Mouse (Mus musculus) ES-E14 (cell line): ENCODE results near the gene Cdc42. TPM values are rescaled to one million over a fixed set of nuclear protein-coding genes. Genes with fewer than 3 reads are reported as not detected.

Experiments used
- DNase-seq: peaks from one replicate; pipeline ENCODE4 v3.0.0-alpha.2; 2013; ENCODE audit warnings: low read depth, low spot score
- H3K27ac ChIP-seq: 2 replicates; pipeline ENCODE4 v1.5.1; 2012; ENCODE audit warnings: low read depth, mild to moderate bottlenecking, low read length, moderate library complexity, mixed read lengths; ENCODE audit not compliant: poor library complexity, insufficient read depth, severe bottlenecking
- H3K36me3 ChIP-seq: 2 replicates; pipeline ENCODE4 v1.6.1; 2012; ENCODE audit warnings: mild to moderate bottlenecking, low read length, moderate library complexity, mixed read lengths; ENCODE audit not compliant: control insufficient read depth, poor library complexity, insufficient read depth, severe bottlenecking
- H3K4me1 ChIP-seq, 2 experiments: fragments of 150-350 bp in 1 of 2; sonication (generic) in 1 of 2; 2 replicates each; pipeline ENCODE4 v1.6.1; 2012; ENCODE audit warnings: low read length in 2 of 2, mild to moderate bottlenecking in 1 of 2, mixed read lengths in 1 of 2; ENCODE audit not compliant: control insufficient read depth in 2 of 2, insufficient read depth in 2 of 2, poor library complexity in 1 of 2
- H3K4me3 ChIP-seq, 2 experiments: fragments of 150-350 bp in 1 of 2; sonication (generic) in 1 of 2; 2 replicates each; pipeline ENCODE4 v1.5.1; 2012; ENCODE audit warnings: low read length in 2 of 2, low read depth in 1 of 2, mild to moderate bottlenecking in 1 of 2, mixed read lengths in 1 of 2; ENCODE audit not compliant: insufficient read depth in 1 of 2, poor library complexity in 1 of 2, severe bottlenecking in 1 of 2
- H3K9ac ChIP-seq: 2 replicates; pipeline ENCODE4 v1.6.1; 2012; ENCODE audit warnings: low read depth, mild to moderate bottlenecking, low read length, mixed read lengths; ENCODE audit not compliant: poor library complexity, insufficient read depth, severe bottlenecking
- H3K9me3 ChIP-seq: fragments of 150-350 bp; sonication (generic); 2 replicates; pipeline ENCODE4 v1.6.1; 2012; ENCODE audit warnings: low read depth, mild to moderate bottlenecking, low read length; ENCODE audit not compliant: control insufficient read depth, insufficient read depth
- CHD2 ChIP-seq: IDR thresholded peaks from 2 replicates; pipeline ENCODE4 v1.6.1; 2014; ENCODE audit warnings: mild to moderate bottlenecking, low read depth, low read length, inconsistent platforms
- HCFC1 ChIP-seq: IDR thresholded peaks from 2 replicates; pipeline ENCODE4 v1.6.1; 2012; ENCODE audit warnings: low read length, inconsistent platforms, borderline replicate concordance; ENCODE audit not compliant: insufficient read depth
- MAFK ChIP-seq: IDR thresholded peaks from 2 replicates; pipeline ENCODE4 v1.6.1; 2014; ENCODE audit warnings: mild to moderate bottlenecking, low read depth, low read length, inconsistent platforms; ENCODE audit not compliant: insufficient read depth
- ZC3H11A ChIP-seq: IDR thresholded peaks from 2 replicates; pipeline ENCODE4 v1.6.1; 2012; ENCODE audit warnings: low read depth, mild to moderate bottlenecking, inconsistent platforms, low read length, borderline replicate concordance
- ZNF384 ChIP-seq: IDR thresholded peaks from 2 replicates; pipeline ENCODE4 v1.6.1; 2012; ENCODE audit warnings: low read depth, low read length, inconsistent platforms
- in situ Hi-C, 2 experiments: fragments of 600-800 bp; cut with MboI; formaldehyde crosslinking; loops; one replicate each; pipeline ENCODE4 v1.15.1; 2025; ENCODE audit warnings: low sequenced_read_pairs in 2 of 2, inconsistent platforms in 1 of 2; ENCODE audit not compliant: unreplicated experiment in 2 of 2
- total RNA-seq: library from RNA; depleted of rRNA; stranded (reverse); fragments of 300-350 nt; gene quantifications from 2 replicates; pipeline ENCODE4 v1.2.3, GENCODE M21; 2012

Cdc42 gene
- total RNA-seq, 1 experiment: 189 TPM

DNA sequence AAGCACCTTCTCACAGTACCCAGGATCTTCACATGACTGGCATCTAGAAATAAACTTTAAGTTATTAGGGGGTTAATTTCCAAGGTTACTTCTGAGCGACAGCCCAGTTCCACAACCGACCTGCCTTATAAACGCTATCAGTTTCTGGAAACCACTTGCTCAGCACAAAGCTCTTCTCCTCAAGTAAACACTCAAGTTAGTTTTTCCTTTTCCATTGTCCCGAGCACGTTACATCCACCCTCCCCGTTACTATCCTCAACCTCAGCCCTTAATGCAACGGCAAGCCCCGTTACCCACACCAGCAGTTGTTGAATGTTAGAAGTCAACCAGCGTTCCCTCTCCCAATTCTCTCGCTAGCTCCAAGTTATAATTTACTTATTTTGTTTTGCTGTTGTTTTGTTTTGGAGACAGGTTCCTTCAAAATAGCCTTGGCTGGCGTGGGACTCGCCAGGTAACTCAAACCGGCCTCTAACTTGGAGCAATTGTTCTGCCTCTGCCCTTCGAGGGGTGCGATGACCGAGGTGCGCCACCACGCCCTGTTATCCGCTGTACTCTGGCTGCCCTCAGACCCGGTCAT is 30.1 kb upstream of the Cdc42 start:
- Histone ChIP-seq H3K9me3 (no peaks in the 10 kb centered on the region), H3K4me1 (no peaks in the 10 kb centered on the region; a peak in 1 of 4 replicates), H3K9ac (peak overlapping the region; percentile 95), H3K36me3 (no peaks in the 10 kb centered on the region), H3K4me3 (peak overlapping the region; percentile 91 to 92), H3K27ac (peak overlapping the region; percentile 72)
- in situ Hi-C loops: no loop called here
- no peak for DNase-seq
- no peak for TF ChIP-seq CHD2
- TF ChIP-seq ZNF384: no peak
- no peak for TF ChIP-seq MAFK
- no peak for TF ChIP-seq HCFC1
- no peak for TF ChIP-seq ZC3H11A

DNA sequence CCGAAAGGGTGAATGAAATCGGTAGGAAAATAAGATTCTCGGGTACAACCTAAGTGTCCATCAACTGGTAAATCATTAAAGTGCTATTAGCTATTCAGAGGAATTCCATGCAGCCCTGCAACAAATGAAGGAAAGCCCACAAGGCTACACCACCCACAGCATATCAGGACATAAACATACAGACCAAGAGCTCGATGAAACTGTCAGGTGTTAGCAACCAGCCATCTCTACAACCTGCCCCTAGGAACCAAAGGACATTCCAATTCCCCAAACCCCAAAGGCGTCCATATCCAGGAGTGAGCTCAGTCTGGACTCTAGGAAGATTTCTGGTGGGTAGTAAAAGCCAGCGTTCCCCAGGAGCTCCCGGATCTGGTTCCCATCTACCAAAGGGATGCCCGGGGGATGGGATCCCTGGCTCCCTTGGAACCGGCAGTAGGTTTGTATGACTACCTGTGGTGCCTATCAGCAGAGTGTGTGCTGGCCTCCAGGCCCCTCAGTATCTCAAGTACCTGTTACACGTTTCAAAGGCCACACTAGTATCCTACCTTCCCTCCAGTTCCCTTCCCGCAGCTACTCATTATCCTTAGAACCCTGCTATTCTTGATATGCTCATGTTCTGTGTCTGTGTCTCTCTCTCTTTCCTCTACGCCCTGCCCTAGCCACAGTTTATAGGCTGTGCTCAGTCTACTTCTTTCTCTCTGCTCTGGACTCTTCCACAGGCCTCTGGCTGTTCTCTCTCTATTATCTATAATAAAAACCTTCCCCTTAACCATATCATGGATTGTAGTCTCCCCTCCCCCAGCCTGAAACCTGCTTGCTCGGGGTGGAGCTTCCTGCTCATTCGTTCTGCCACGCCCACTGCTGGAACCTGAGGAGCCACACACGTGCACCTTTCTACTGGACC is 23.4 kb upstream of the Cdc42 start:
- no peak for TF ChIP-seq ZC3H11A
- TF ChIP-seq CHD2: no peak
- no peak for TF ChIP-seq HCFC1
- no peak for TF ChIP-seq MAFK
- TF ChIP-seq ZNF384: no peak
- peak overlapping the region; percentile 11; the same call in 1 of the 2 replicates for H3K9ac ChIP-seq
- no peak overlapping the region for H3K4me3 ChIP-seq
- H3K4me1 ChIP-seq: peaks cover 0 to 5% of the 10 kb centered on the region in 2 experiments; a peak in 1 of 4 replicates
- no peaks in the 10 kb centered on the region for H3K9me3 ChIP-seq
- no peak for DNase-seq
- in situ Hi-C loops: no loop called here
- H3K27ac ChIP-seq: no peak overlapping the region
- H3K36me3 ChIP-seq: no peaks in the 10 kb centered on the region

- Histone ChIP-seq H3K27ac (no peak overlapping the region), H3K9me3 (no peaks in the 10 kb centered on the region), H3K4me3 (no peak overlapping the region), H3K9ac (no peak overlapping the region), H3K36me3 (no peaks in the 10 kb centered on the region), H3K4me1 (peaks cover 0 to 9% of the 10 kb centered on the region in 2 experiments; a peak in 1 of 4 replicates)
- in situ Hi-C loops: no loop called here
- DNase-seq: no peak
- TF ChIP-seq HCFC1 (no peak), ZNF384 (no peak)
Observed at GRCm38 (mm10) chr4:137379713-137380255, 22.3 kb upstream of the Cdc42 start.

DNA sequence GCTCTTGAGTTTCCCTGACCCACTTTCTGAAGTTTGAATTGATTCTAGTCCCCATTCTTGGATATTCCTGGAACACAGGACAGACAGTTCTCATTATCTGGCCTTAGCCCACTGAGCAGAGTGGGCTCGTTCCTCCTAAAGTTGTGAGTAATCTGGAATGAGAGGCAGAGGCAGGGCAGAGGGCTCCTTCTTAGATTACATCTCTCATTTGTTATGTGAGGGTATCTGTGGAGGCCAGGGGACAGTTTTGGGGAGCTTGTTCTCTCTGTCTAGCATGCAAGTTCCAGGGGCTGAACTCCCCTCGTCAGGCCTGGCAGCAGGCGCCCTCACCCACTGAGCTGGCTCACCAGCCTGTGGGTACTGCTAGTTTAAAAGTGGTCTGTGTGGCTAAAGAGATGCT is 21.6 kb upstream of the Cdc42 start:
- H3K9ac ChIP-seq: no peak overlapping the region
- no peak for DNase-seq
- H3K36me3 ChIP-seq: no peaks in the 10 kb centered on the region
- no peak overlapping the region for H3K27ac ChIP-seq
- peaks cover 0 to 9% of the 10 kb centered on the region in 2 experiments; a peak in 1 of 4 replicates for H3K4me1 ChIP-seq
- no peaks in the 10 kb centered on the region for H3K9me3 ChIP-seq
- in situ Hi-C loops: no loop called here
- TF ChIP-seq ZNF384: no peak
- no peak for TF ChIP-seq MAFK
- TF ChIP-seq HCFC1: no peak
- TF ChIP-seq CHD2: no peak
- TF ChIP-seq ZC3H11A: no peak
- no peak overlapping the region for H3K4me3 ChIP-seq
